ENCODE assay signal across 9 mouse cellular contexts in the genomic region with DNA sequence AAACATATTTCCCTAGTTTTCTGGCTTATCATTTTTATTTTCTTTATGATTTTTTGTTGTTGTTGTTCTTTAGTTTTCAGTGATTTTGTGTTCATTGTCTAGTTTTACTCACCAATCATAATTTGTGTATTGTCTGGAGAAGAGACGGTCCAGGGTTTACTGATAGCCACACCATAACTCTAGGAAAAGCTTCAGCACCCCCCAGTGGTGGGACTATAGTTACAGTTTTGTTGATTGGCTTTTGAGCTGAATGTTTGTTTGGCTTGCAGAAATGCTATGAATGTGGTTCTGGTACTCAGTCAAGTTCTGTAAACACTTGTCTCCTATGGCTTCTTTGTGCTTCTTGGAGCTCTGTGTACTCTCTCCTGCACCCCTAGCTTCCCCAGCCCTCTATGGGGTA.
A peak's percentile ranks its signal among the peaks of the same experiment; 100 is the strongest.
DNase-seq lines count a peak whose midpoint lies in the region; ATAC-seq and TF ChIP-seq lines count a peak whose summit lies in the region.
"Had no signal": no experiment of that assay in that cellular context is flagged by ENCODE, and none has a peak within 500 bp of the region (broad histone marks: within the 10 kb centered on the region; RNA-seq: fewer than 3 reads in every experiment).

No protein-coding gene starts in this region.

- peaks cover 74% of the 10 kb centered on the region for H3K36me3 ChIP-seq in heart, embryonic 12.5 days
- peaks cover 8% of the 10 kb centered on the region for H3K36me3 ChIP-seq in liver, embryonic 14.5 days (replicated peaks; ENCODE audit: control insufficient read depth, insufficient read depth, low read depth)
- peaks cover 96% of the 10 kb centered on the region for H3K36me3 ChIP-seq in midbrain, embryonic 10.5 days

- H3K4me3 ChIP-seq in heart, embryonic 12.5 days, result no peak overlapping the region
- no peak overlapping the region for H3K4me3 ChIP-seq in liver, embryonic 14.5 days (ENCODE audit: insufficient read depth in 1 of 2, low read depth in 2 of 2, low read length in 2 of 2)
- H3K4me3 ChIP-seq in midbrain, embryonic 10.5 days, result no peak overlapping the region
- H3K4me3 ChIP-seq: liver, embryonic 15.5 days had no signal

- H3K27me3 ChIP-seq in heart, embryonic 12.5 days (replicated peaks), result no peaks in the 10 kb centered on the region
- no peaks in the 10 kb centered on the region for H3K27me3 ChIP-seq in liver, embryonic 14.5 days (ENCODE audit: control insufficient read depth, insufficient read depth, low read length)
- H3K27me3 ChIP-seq in midbrain, embryonic 10.5 days (ENCODE audit: low read depth, poor library complexity, severe bottlenecking), result no peaks in the 10 kb centered on the region
- H3K27me3 ChIP-seq: liver, embryonic 15.5 days had no signal

- H3K4me1 ChIP-seq in heart, embryonic 12.5 days (replicated peaks), result no peaks in the 10 kb centered on the region
- H3K4me1 ChIP-seq in liver, embryonic 14.5 days (replicated peaks; ENCODE audit: control insufficient read depth in 2 of 2, insufficient read depth in 2 of 2, low read length in 1 of 2), result no peaks in the 10 kb centered on the region
- H3K4me1 ChIP-seq in midbrain, embryonic 10.5 days, result no peaks in the 10 kb centered on the region
- H3K4me1 ChIP-seq: liver, embryonic 15.5 days had no signal

- H3K9ac ChIP-seq in heart, embryonic 12.5 days, result no peak overlapping the region
- H3K9ac ChIP-seq in liver, embryonic 14.5 days (replicated peaks), result no peak overlapping the region
- H3K9ac ChIP-seq: liver, embryonic 15.5 days had no signal

- no peaks in the 10 kb centered on the region for H3K9me3 ChIP-seq in heart, embryonic 12.5 days (replicated peaks)
- H3K9me3 ChIP-seq in liver, embryonic 14.5 days (ENCODE audit: control insufficient read depth, low read length), result no peaks in the 10 kb centered on the region
- H3K9me3 ChIP-seq in midbrain, embryonic 10.5 days (replicated peaks), result no peaks in the 10 kb centered on the region
- H3K9me3 ChIP-seq: liver, embryonic 15.5 days had no signal

- H3K4me2 ChIP-seq in heart, embryonic 12.5 days, result no peak overlapping the region
- H3K4me2 ChIP-seq in liver, embryonic 14.5 days (ENCODE audit: low read depth), result no peak overlapping the region
- H3K4me2 ChIP-seq: liver, embryonic 15.5 days had no signal

- no peak for TF ChIP-seq EP300 in liver, embryonic 14.5 days (IDR thresholded peaks at IDR 0.05; ENCODE audit: low read depth)

- H3K27ac ChIP-seq in heart, embryonic 12.5 days (ENCODE audit: poor library complexity, severe bottlenecking), result no peak overlapping the region
- H3K27ac ChIP-seq in liver, embryonic 14.5 days, result no peak overlapping the region
- no peak overlapping the region for H3K27ac ChIP-seq in midbrain, embryonic 10.5 days (replicated peaks)
- H3K27ac ChIP-seq: liver, embryonic 15.5 days had no signal

- intact Hi-C loops in heart, postnatal 10 days (cut with DNase I), result loop anchor here (1.0 to 5.0 kb wide), 3 partner anchors 69 to 165 kb away; partner anchors contain the start of genes Atg16l1 and Dgkd

- ATAC-seq in heart, embryonic 12.5 days (ENCODE audit: insufficient number of reproducible peaks, low FRiP score), result no peak
- no peak for ATAC-seq in liver, embryonic 14.5 days (ENCODE audit: insufficient read depth)

- peak; percentile 50; the same call in 1 of the 2 replicates for TF ChIP-seq CTCF in liver, embryonic 14.5 days (IDR thresholded peaks at IDR 0.05; ENCODE audit: low read depth)

- DNase-seq in heart, postnatal 10 days, result peak; percentile 72 to 84
- DNase-seq in testis, postnatal 10 days (ENCODE audit: low spot score), result peak; percentile 71
- DNase-seq in testis, postnatal 14 days (ENCODE audit: low spot score), result no peak
- peak; percentile 49 for DNase-seq in cerebellum, adult 8-10 months
- peak in 1 of 3 experiments; percentile 23 for DNase-seq in liver, embryonic 14.5 days (ENCODE audit: low read depth in 3 of 3, low spot score in 3 of 3)
- peak; percentile 58 for DNase-seq in thymus, postnatal 25 days
- DNase-seq in midbrain, embryonic 10.5 days (ENCODE audit: low spot score), result no peak

- WGBS in heart, embryonic 12.5 days, result 29% methylated on average over 1 of the region's 1 CpGs
- 74% methylated on average over 1 of the region's 1 CpGs for WGBS in liver, embryonic 14.5 days (ENCODE audit: insufficient replicate concordance)
- 84% methylated on average over 1 of the region's 1 CpGs for WGBS in midbrain, embryonic 10.5 days

Comparison
In these comparisons a context has a peak if more than half of its experiments do, and no peak if none do; other contexts are left out.
1. DNase-seq: peak in heart, postnatal 10 days (2 of 2), testis, postnatal 10 days (single experiment), cerebellum, adult 8-10 months (single experiment) and thymus, postnatal 25 days (single experiment); none in testis, postnatal 14 days (single experiment) and midbrain, embryonic 10.5 days (single experiment).